Mouse (Mus musculus) spleen, adult 10 weeks (tissue): ENCODE data around the gene Adamts5. TPM values are rescaled to one million over a fixed set of nuclear protein-coding genes. Genes with fewer than 3 reads are reported as not detected.

ENCODE experiments used
- polyA plus RNA-seq: library from polyadenylated mRNA; stranded (reverse); fragments of 350-450 nt; fragmentation: Illumina TruSeq; extraction: RNeasy Lipid Tissue Mini Kit (QIAGEN cat#74804); gene quantifications from one replicate; pipeline ENCODE4 v1.2.3, GENCODE M21; 2015; ENCODE audit warnings: low replicate concordance; ENCODE audit not compliant: insufficient read depth

Adamts5 gene
- polyA plus RNA-seq = 5.3 TPM

DNA sequence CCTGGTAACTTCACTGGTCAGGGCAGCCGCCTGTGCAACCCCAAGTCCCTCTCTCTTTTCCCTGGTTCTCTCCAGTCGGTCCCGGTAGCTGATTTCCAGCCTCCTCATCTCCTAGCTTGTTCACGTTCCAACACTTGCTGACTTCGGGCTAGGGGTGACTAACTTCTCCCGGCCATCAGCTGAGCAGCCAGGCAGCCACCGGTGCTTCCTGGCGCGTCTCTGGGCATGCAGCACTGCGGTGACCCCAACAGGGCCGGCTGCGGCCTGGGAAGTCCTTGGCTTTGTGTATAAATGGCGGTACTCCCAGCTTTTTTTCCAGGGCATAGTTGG lies at the start of gene Adamts5:
Gene Adamts5 (minus strand): TSS at position 248 of the 330 bp plus-strand sequence.

Other genes starting within 250 kb of the Adamts5 start
- 7.6 TPM for gene Adamts1, start 98.7 kb downstream of the Adamts5 start, polyA plus RNA-seq